Mouse (Mus musculus) liver, adult 2 months (tissue): ENCODE measurements around the gene Acadvl.

Experiments
- CTCF ChIP-seq: fragments of 200-500 bp; IDR thresholded peaks from 2 replicates; pipeline ENCODE4 v1.5.1; 2011; ENCODE audit warnings: low read depth, low read length, control low read depth
- POLR2A ChIP-seq: fragments of 200-500 bp; IDR thresholded peaks from 2 replicates; pipeline ENCODE4 v1.6.1; 2011; ENCODE audit warnings: low read length, control low read depth; ENCODE audit not compliant: insufficient read depth; ENCODE audit errors: extremely low read depth

DNA sequence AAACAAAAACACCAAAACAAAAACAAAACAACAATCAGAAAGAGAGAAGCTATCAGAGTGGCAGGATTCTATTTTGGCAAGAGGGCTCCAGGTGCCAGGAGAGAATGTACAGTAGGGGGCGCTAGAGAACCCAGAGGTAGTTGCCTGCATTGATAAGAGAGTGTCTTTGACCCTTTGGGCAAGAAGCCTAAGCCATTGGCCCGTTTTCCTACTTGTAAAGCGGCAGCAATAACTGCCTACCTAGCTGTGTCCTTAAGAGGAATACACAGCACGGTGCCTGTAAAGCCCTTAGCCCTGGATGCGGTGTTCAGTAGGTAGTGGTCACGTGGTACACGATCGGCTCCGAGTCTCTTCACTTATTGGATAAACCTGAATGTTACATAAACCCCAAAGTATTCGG, 34.6 kb upstream of the Acadvl start:
- TF ChIP-seq CTCF (peak; percentile 49; the same call in 1 of the 2 replicates), POLR2A (no peak)
